Comparison of ENCODE assay signal across 10 mouse cellular contexts in genomic region chr11:90667325-90667724, GRCm38 (mm10).
"Had no signal": no experiment of that assay in that cellular context is flagged by ENCODE, and none has a peak within 500 bp of the region (broad histone marks: within the 10 kb centered on the region; RNA-seq: fewer than 3 reads in every experiment).

No protein-coding gene starts in this region.

- H3K27ac ChIP-seq: hindbrain, embryonic 15.5 days; left cerebral cortex, adult 2 months; limb, embryonic 12.5 days; midbrain, embryonic 13.5 days had no signal

- ATAC-seq: midbrain, embryonic 13.5 days had no signal

- H3K9ac ChIP-seq: hindbrain, embryonic 15.5 days; kidney, embryonic 15.5 days; limb, embryonic 12.5 days; lung, embryonic 14.5 days; midbrain, embryonic 13.5 days had no signal

- H3K36me3 ChIP-seq: limb, embryonic 12.5 days had no signal

- H3K27me3 ChIP-seq: hindbrain, embryonic 15.5 days; kidney, embryonic 15.5 days; limb, embryonic 12.5 days; midbrain, embryonic 13.5 days had no signal

- H3K4me3 ChIP-seq: hindbrain, embryonic 15.5 days; kidney, embryonic 15.5 days; left cerebral cortex, adult 2 months; limb, embryonic 12.5 days; midbrain, embryonic 13.5 days had no signal

- DNase-seq: kidney, adult 2 months; kidney, postnatal 14 days; lung, embryonic 14.5 days; right cerebral cortex, postnatal 14 days; thymus, postnatal 4 days had no signal

- H3K4me2 ChIP-seq: hindbrain, embryonic 15.5 days; kidney, embryonic 15.5 days; limb, embryonic 12.5 days; lung, embryonic 14.5 days; midbrain, embryonic 13.5 days had no signal

- H3K9me3 ChIP-seq: hindbrain, embryonic 15.5 days; kidney, embryonic 15.5 days; limb, embryonic 12.5 days; midbrain, embryonic 13.5 days had no signal
